Mouse (Mus musculus): ENCODE data around the gene 2610301B20Rik. TPM values are rescaled to one million over a fixed set of nuclear protein-coding genes. Genes with fewer than 3 reads are reported as not detected.

The 2610301B20Rik gene
- polyA plus RNA-seq (2015; fragmentation: Nextera tagmentation; extraction: Ambion mirVana), result 49.2 and 51.9 TPM in 2 replicates

- WGBS, result under 1% methylated on average over 68 of the region's 68 CpGs
- Histone ChIP-seq H3K4me2 (ENCODE audit: low read length) (peak within 1 kb of the TSS; percentile 71), H3K4me1 (ENCODE audit: control insufficient read depth, insufficient read depth, low read length) (peaks cover 19% of the 10 kb centered on the region), H3K27me3 (ENCODE audit: control insufficient read depth, insufficient read depth, low read depth, low read length) (no peaks in the 10 kb centered on the region), H3K36me3 (ENCODE audit: control insufficient read depth, insufficient read depth, low read length) (no peaks in the 10 kb centered on the region), H3K9me3 (replicated peaks; ENCODE audit: control insufficient read depth, low read length, poor library complexity, severe bottlenecking) (no peaks in the 10 kb centered on the region), H3K9ac (ENCODE audit: low read depth, low read length) (peak within 1 kb of the TSS; percentile 92), H3K27ac (ENCODE audit: low read length) (peak within 1 kb of the TSS; percentile 100), H3K4me3 (ENCODE audit: low read depth, low read length) (peak within 1 kb of the TSS; percentile 90)
- peak; percentile 93 for ATAC-seq
Observed at GRCm38 (mm10) chr4:10873920-10874665, at the start of gene 2610301B20Rik. 2610301B20Rik (plus strand) TSS chr4:10874498.

GRCm38 (mm10) chr4:10833273-10833672, 41.0 kb upstream of the 2610301B20Rik start:
- ATAC-seq, result no peak
- no peaks in the 10 kb centered on the region for H3K27me3 ChIP-seq (ENCODE audit: control insufficient read depth, insufficient read depth, low read depth, low read length)
- H3K4me1 ChIP-seq (ENCODE audit: control insufficient read depth, insufficient read depth, low read length), result no peaks in the 10 kb centered on the region

DNA sequence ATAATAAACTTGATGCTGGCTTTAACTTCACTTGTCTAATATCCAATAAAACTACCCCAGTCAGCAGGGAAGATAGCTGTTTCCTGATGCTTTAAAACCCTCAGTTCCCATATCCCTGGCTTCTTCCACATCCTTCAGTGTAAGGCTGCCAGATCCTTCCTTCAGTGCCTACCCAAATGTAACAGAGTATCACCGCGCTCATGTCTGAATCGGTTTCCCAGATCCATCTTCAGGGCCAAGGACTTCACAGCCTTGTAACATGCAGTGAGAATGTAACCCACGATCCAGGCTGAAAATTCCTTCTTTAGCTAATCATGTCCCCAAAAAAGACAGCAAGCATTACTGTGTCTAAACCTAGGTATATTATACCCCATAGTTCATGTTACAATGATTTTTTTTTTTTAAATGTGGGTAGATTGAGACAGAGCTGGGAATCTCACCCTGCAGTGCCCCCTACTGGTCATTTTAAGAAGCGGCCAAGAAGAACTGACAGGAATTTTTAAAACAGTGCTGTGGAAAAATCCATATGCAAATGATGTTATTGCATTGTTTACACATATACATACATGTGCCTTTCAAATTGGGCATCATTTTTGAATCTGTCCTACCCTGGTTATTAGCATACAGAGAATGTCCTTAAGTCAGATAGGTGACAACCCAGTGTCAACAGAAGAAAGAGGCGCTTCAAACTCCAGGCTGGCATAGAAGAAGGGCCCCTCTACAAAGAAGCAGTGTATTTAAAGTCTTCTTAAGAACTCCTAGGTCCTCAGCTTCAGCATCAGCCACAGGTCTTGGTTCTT, 38.8 kb upstream of the 2610301B20Rik start:
- no peaks in the 10 kb centered on the region for H3K36me3 ChIP-seq (ENCODE audit: control insufficient read depth, insufficient read depth, low read length)
- H3K4me1 ChIP-seq (ENCODE audit: control insufficient read depth, insufficient read depth, low read length), result no peaks in the 10 kb centered on the region
- H3K4me3 ChIP-seq (ENCODE audit: low read depth, low read length), result no peak overlapping the region
- 73% methylated on average over 6 of the region's 6 CpGs for WGBS
- ATAC-seq, result no peak
- H3K9ac ChIP-seq (ENCODE audit: low read depth, low read length), result no peak overlapping the region
- no peaks in the 10 kb centered on the region for H3K9me3 ChIP-seq (replicated peaks; ENCODE audit: control insufficient read depth, low read length, poor library complexity, severe bottlenecking)
- H3K27ac ChIP-seq (ENCODE audit: low read length), result no peak overlapping the region
- no peak overlapping the region for H3K4me2 ChIP-seq (ENCODE audit: low read length)
- H3K27me3 ChIP-seq (ENCODE audit: control insufficient read depth, insufficient read depth, low read depth, low read length), result no peaks in the 10 kb centered on the region

More at GRCm38 (mm10) chr4:10833273-10833672, 41.0 kb upstream of the 2610301B20Rik start:
- H3K36me3 ChIP-seq (ENCODE audit: control insufficient read depth, insufficient read depth, low read length), result no peaks in the 10 kb centered on the region
- 87% methylated on average over 1 of the region's 1 CpGs for WGBS
- H3K27ac ChIP-seq (ENCODE audit: low read length), result no peak overlapping the region
- no peaks in the 10 kb centered on the region for H3K9me3 ChIP-seq (replicated peaks; ENCODE audit: control insufficient read depth, low read length, poor library complexity, severe bottlenecking)
- no peak overlapping the region for H3K9ac ChIP-seq (ENCODE audit: low read depth, low read length)
- H3K4me3 ChIP-seq (ENCODE audit: low read depth, low read length), result no peak overlapping the region
- no peak overlapping the region for H3K4me2 ChIP-seq (ENCODE audit: low read length)

- Histone ChIP-seq H3K4me3 (ENCODE audit: low read depth, low read length) (no peak overlapping the region), H3K36me3 (ENCODE audit: control insufficient read depth, insufficient read depth, low read length) (no peaks in the 10 kb centered on the region), H3K9ac (ENCODE audit: low read depth, low read length) (no peak overlapping the region), H3K4me2 (ENCODE audit: low read length) (no peak overlapping the region), H3K27ac (ENCODE audit: low read length) (no peak overlapping the region), H3K9me3 (replicated peaks; ENCODE audit: control insufficient read depth, low read length, poor library complexity, severe bottlenecking) (no peaks in the 10 kb centered on the region), H3K4me1 (ENCODE audit: control insufficient read depth, insufficient read depth, low read length) (no peaks in the 10 kb centered on the region), H3K27me3 (ENCODE audit: control insufficient read depth, insufficient read depth, low read depth, low read length) (no peaks in the 10 kb centered on the region)
- WGBS, result 85% methylated on average over 7 of the region's 7 CpGs
- ATAC-seq, result no peak
Observed at GRCm38 (mm10) chr4:10845848-10846247, 28.4 kb upstream of the 2610301B20Rik start.

DNA sequence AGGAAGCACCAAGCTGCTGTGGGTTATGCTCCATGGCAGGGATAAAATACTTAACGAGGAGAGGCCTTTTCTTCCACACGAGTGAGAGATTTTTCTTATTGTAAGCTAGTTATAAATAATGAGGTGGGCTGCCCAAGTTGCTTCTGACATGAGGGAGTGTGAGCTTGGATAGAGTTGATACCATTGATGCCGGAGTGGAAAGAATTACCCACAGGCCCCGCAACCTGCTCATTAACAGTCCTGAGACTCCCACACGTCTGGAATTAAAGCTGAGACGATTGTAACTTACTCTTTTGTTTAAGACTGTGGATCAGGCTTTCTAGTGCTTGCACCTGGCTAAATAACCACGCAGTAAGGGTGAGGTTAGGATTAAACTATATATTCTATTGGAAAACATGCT, 24.5 kb upstream of the 2610301B20Rik start:
- Histone ChIP-seq H3K4me3 (ENCODE audit: low read depth, low read length) (no peak overlapping the region), H3K4me2 (ENCODE audit: low read length) (no peak overlapping the region), H3K4me1 (ENCODE audit: control insufficient read depth, insufficient read depth, low read length) (no peaks in the 10 kb centered on the region), H3K9ac (ENCODE audit: low read depth, low read length) (no peak overlapping the region), H3K36me3 (ENCODE audit: control insufficient read depth, insufficient read depth, low read length) (no peaks in the 10 kb centered on the region), H3K27ac (ENCODE audit: low read length) (no peak overlapping the region), H3K27me3 (ENCODE audit: control insufficient read depth, insufficient read depth, low read depth, low read length) (no peaks in the 10 kb centered on the region), H3K9me3 (replicated peaks; ENCODE audit: control insufficient read depth, low read length, poor library complexity, severe bottlenecking) (no peaks in the 10 kb centered on the region)
- no peak for ATAC-seq
- WGBS, result 54% methylated on average over 7 of the region's 7 CpGs

DNA sequence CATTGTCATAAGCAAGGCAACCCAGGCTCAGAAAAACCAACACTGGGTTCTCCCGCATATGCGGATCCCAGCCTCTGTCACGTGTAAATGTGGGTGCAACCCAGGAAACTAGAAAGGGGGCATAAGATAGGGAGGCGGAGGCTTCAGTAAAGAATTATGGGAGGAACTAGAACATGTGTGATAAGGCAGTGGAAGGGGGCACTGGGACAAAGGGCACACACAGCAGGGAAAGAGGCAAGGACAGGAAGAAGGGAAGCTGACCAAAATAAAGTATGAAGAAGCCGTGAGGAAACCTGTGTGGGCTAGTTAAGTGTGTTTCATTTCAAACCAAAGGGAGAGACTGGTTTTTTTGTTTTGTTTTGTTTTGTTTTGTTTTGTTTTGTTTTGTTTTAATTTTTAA, 23.3 kb upstream of the 2610301B20Rik start:
- Histone ChIP-seq H3K4me1 (ENCODE audit: control insufficient read depth, insufficient read depth, low read length) (no peaks in the 10 kb centered on the region), H3K9me3 (replicated peaks; ENCODE audit: control insufficient read depth, low read length, poor library complexity, severe bottlenecking) (no peaks in the 10 kb centered on the region), H3K36me3 (ENCODE audit: control insufficient read depth, insufficient read depth, low read length) (no peaks in the 10 kb centered on the region), H3K4me3 (ENCODE audit: low read depth, low read length) (no peak overlapping the region), H3K9ac (ENCODE audit: low read depth, low read length) (no peak overlapping the region), H3K27me3 (ENCODE audit: control insufficient read depth, insufficient read depth, low read depth, low read length) (no peaks in the 10 kb centered on the region), H3K4me2 (ENCODE audit: low read length) (no peak overlapping the region), H3K27ac (ENCODE audit: low read length) (no peak overlapping the region)
- WGBS, result 89% methylated on average over 5 of the region's 5 CpGs
- ATAC-seq, result no peak

GRCm38 (mm10) chr4:10859174-10859573, 15.1 kb upstream of the 2610301B20Rik start:
- H3K27ac ChIP-seq (ENCODE audit: low read length), result no peak overlapping the region
- H3K27me3 ChIP-seq (ENCODE audit: control insufficient read depth, insufficient read depth, low read depth, low read length), result no peaks in the 10 kb centered on the region
- ATAC-seq, result no peak
- H3K4me1 ChIP-seq (ENCODE audit: control insufficient read depth, insufficient read depth, low read length), result peaks cover 4% of the 10 kb centered on the region; the same call in 1 of the 2 replicates
- H3K9me3 ChIP-seq (replicated peaks; ENCODE audit: control insufficient read depth, low read length, poor library complexity, severe bottlenecking), result no peaks in the 10 kb centered on the region
- H3K4me2 ChIP-seq (ENCODE audit: low read length), result no peak overlapping the region
- no peak overlapping the region for H3K4me3 ChIP-seq (ENCODE audit: low read depth, low read length)
- no peaks in the 10 kb centered on the region for H3K36me3 ChIP-seq (ENCODE audit: control insufficient read depth, insufficient read depth, low read length)
- H3K9ac ChIP-seq (ENCODE audit: low read depth, low read length), result no peak overlapping the region

DNA sequence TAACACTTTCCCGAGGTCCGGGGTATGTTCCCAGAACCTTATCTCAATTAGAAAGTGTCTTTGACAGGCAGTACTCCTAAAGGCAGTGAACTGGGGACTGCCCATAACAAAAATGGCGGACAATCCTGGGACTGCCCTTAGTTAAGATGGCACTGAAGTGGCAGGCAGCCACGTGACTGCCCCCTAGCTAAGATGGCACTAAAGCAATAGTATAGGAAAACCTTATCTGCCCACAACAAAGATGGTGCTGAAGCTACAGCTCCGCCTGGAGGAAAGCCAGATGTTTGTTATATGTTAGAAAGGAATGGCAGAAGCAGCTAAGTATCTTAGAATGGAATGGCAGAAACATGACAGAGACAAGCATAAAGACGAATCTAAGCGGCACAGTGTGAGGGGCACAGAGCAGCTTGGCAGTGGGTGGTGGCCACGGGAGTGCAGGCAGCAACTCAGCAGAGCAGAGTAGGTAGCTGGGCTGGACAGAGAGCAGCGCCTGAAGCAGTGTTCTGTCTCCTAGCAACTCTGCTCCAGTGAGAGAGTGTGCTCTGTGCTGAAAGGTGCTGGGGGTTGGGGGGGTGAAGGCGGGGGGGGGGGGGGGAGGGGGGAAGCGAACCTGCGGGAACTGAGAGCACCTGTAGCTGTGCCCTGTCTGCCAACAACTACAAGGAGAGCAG, 14.3 kb upstream of the 2610301B20Rik start:
- peak; percentile 95 for ATAC-seq
- 45% methylated on average over 9 of the region's 12 CpGs for WGBS
- H3K9ac ChIP-seq (ENCODE audit: low read depth, low read length), result 0 out of 2 replicates have a peak overlapping the region, but pooled peaks have one; percentile 38
- no peaks in the 10 kb centered on the region for H3K9me3 ChIP-seq (replicated peaks; ENCODE audit: control insufficient read depth, low read length, poor library complexity, severe bottlenecking)
- H3K27ac ChIP-seq (ENCODE audit: low read length), result peak overlapping the region; percentile 55
- peak overlapping the region; percentile 28 for H3K4me3 ChIP-seq (ENCODE audit: low read depth, low read length)
- peaks cover 4% of the 10 kb centered on the region; the same call in 1 of the 2 replicates for H3K4me1 ChIP-seq (ENCODE audit: control insufficient read depth, insufficient read depth, low read length)
- no peaks in the 10 kb centered on the region for H3K36me3 ChIP-seq (ENCODE audit: control insufficient read depth, insufficient read depth, low read length)
- H3K4me2 ChIP-seq (ENCODE audit: low read length), result peak overlapping the region; percentile 39
- no peaks in the 10 kb centered on the region for H3K27me3 ChIP-seq (ENCODE audit: control insufficient read depth, insufficient read depth, low read depth, low read length)

Measured in midbrain, embryonic 16.5 days (tissue).